Comparison of ENCODE assay signal across 8 mouse cellular contexts in genomic region chr6:51171761-51172160, GRCm38 (mm10).
A peak's percentile ranks its signal among the peaks of the same experiment; 100 is the strongest.
DNase-seq lines count a peak whose midpoint lies in the region; ATAC-seq lines count a peak whose summit lies in the region.

No protein-coding gene starts in this region.

- H3K4me3 ChIP-seq in heart, embryonic 11.5 days (ENCODE audit: low read depth, low read length) = peak overlapping the region; percentile 48
- H3K4me3 ChIP-seq in kidney, embryonic 16.5 days (ENCODE audit: low read length) = peak overlapping the region; percentile 49

- no peaks in the 10 kb centered on the region for H3K9me3 ChIP-seq in heart, embryonic 11.5 days (replicated peaks; ENCODE audit: control insufficient read depth, low read length)
- H3K9me3 ChIP-seq in kidney, embryonic 16.5 days (ENCODE audit: low read length) = no peaks in the 10 kb centered on the region

- H3K27ac ChIP-seq in heart, embryonic 11.5 days (ENCODE audit: low read depth, low read length) = peak overlapping the region; percentile 84
- peak overlapping the region; percentile 97 for H3K27ac ChIP-seq in kidney, embryonic 16.5 days (ENCODE audit: low read length)

- peaks cover 18% of the 10 kb centered on the region; the same call in 1 of the 2 replicates for H3K27me3 ChIP-seq in heart, embryonic 11.5 days (ENCODE audit: control insufficient read depth, insufficient read depth, low read length)
- peaks cover 8% of the 10 kb centered on the region for H3K27me3 ChIP-seq in kidney, embryonic 16.5 days (ENCODE audit: insufficient read depth, low read length)

- H3K9ac ChIP-seq in heart, embryonic 11.5 days (ENCODE audit: low read depth, low read length) = peak overlapping the region; percentile 71
- peak overlapping the region; percentile 74 for H3K9ac ChIP-seq in kidney, embryonic 16.5 days (replicated peaks; ENCODE audit: low read length)

- ATAC-seq in heart, embryonic 11.5 days (replicated peaks; ENCODE audit: insufficient number of reproducible peaks, low FRiP score, low TSS enrichment) = no peak
- ATAC-seq in kidney, embryonic 16.5 days (ENCODE audit: low FRiP score, low TSS enrichment) = no peak
- no peak for ATAC-seq in CD4-positive, CD25-positive, alpha-beta regulatory T cell, adult 4 months

- H3K4me1 ChIP-seq in heart, embryonic 11.5 days (ENCODE audit: control insufficient read depth, insufficient read depth, low read length) = peaks cover 21% of the 10 kb centered on the region
- peaks cover 41% of the 10 kb centered on the region for H3K4me1 ChIP-seq in kidney, embryonic 16.5 days (ENCODE audit: insufficient read depth, low read length)

- DNase-seq in adrenal gland, postnatal 25 days = peak; percentile 38
- no peak for DNase-seq in adrenal gland, adult 18-20 months (ENCODE audit: low spot score in 2 of 2)
- peak; percentile 89 for DNase-seq in embryo, embryonic 11 days
- DNase-seq in lung, postnatal 4 days = peak; percentile 76 to 83
- peak; percentile 66 for DNase-seq in testis, postnatal 10 days (ENCODE audit: low spot score)

- no peaks in the 10 kb centered on the region for H3K36me3 ChIP-seq in heart, embryonic 11.5 days (ENCODE audit: control insufficient read depth, insufficient read depth, low read length)
- no peaks in the 10 kb centered on the region for H3K36me3 ChIP-seq in kidney, embryonic 16.5 days (ENCODE audit: insufficient read depth, low read length)

- 3% methylated on average over 22 of the region's 22 CpGs for WGBS in heart, embryonic 11.5 days (ENCODE audit: insufficient replicate concordance)
- WGBS in kidney, embryonic 16.5 days = 2% methylated on average over 22 of the region's 22 CpGs

- H3K4me2 ChIP-seq in heart, embryonic 11.5 days = peak overlapping the region; percentile 91
- H3K4me2 ChIP-seq in kidney, embryonic 16.5 days (replicated peaks; ENCODE audit: low read depth, low read length) = peak overlapping the region; percentile 91

Comparison
In these comparisons a context has a peak if more than half of its experiments do, and no peak if none do; other contexts are left out.
1. DNase-seq: peak in adrenal gland, postnatal 25 days (single experiment), embryo, embryonic 11 days (single experiment), lung, postnatal 4 days (2 of 2) and testis, postnatal 10 days (single experiment); none in adrenal gland, adult 18-20 months (0 of 2).